Mouse (Mus musculus) heart, embryonic 12.5 days (tissue): ENCODE measurements at regions not wholly inside any gene's neighbourhood (a gene's known extent, or its start where the extent isn't known, plus 50 kb on each side); places are given as distances from the start of the nearest gene placed in this dataset.

ENCODE experiments used
- ATAC-seq: fragments of 200-750 bp; cut with Nextera tagmentation; 2 replicates; pipeline ENCODE4 v1.8.0; 2017; ENCODE audit warnings: moderate TSS enrichment, moderate library complexity; ENCODE audit not compliant: insufficient number of reproducible peaks, low FRiP score
- H3K27ac ChIP-seq: fragments of 300-500 bp; sonication (generic); 2 replicates; pipeline ENCODE4 v1.5.1; 2016; ENCODE audit warnings: mild to moderate bottlenecking, moderate library complexity; ENCODE audit not compliant: poor library complexity, severe bottlenecking
- H3K27me3 ChIP-seq: fragments of 300-500 bp; sonication (generic); replicated peaks from 2 replicates; pipeline ENCODE4 v1.6.1; 2016; ENCODE audit warnings: mild to moderate bottlenecking, moderate library complexity
- H3K36me3 ChIP-seq: fragments of 300-500 bp; sonication (generic); 2 replicates; pipeline ENCODE4 v1.6.1; 2016; ENCODE audit warnings: mild to moderate bottlenecking, moderate library complexity
- H3K4me1 ChIP-seq: fragments of 300-500 bp; sonication (generic); replicated peaks from 2 replicates; pipeline ENCODE4 v1.6.1; 2016; ENCODE audit warnings: mild to moderate bottlenecking
- H3K4me2 ChIP-seq: fragments of 300-500 bp; sonication (generic); 2 replicates; pipeline ENCODE4 v1.6.1; 2016; ENCODE audit warnings: mild to moderate bottlenecking, moderate library complexity
- H3K4me3 ChIP-seq: fragments of 300-500 bp; sonication (generic); 2 replicates; pipeline ENCODE4 v1.5.1; 2016; ENCODE audit warnings: mild to moderate bottlenecking
- H3K9ac ChIP-seq: fragments of 300-500 bp; sonication (generic); 2 replicates; pipeline ENCODE4 v1.6.1; 2016; ENCODE audit warnings: mild to moderate bottlenecking, moderate library complexity
- H3K9me3 ChIP-seq: fragments of 300-500 bp; sonication (generic); replicated peaks from 2 replicates; pipeline ENCODE4 v1.6.1; 2016; ENCODE audit warnings: mild to moderate bottlenecking, moderate library complexity
- WGBS: fragments of 180-500 bp; shearing (Covaris S2); methylation state at CpG from one replicate; pipeline ENCODE4 v1.1.7; 2016; 5-methylcytosine and 5-hydroxymethylcytosine counted together

GRCm38 (mm10) chr6:140200322-140200721 is 159.1 kb upstream of the Plcz1 start:
- Histone ChIP-seq H3K36me3 (no peaks in the 10 kb centered on the region), H3K9me3 (no peaks in the 10 kb centered on the region), H3K27me3 (no peaks in the 10 kb centered on the region), H3K9ac (no peak overlapping the region), H3K4me1 (0 out of 2 replicates have a peak, but pooled peaks cover 4% of the 10 kb centered on the region), H3K27ac (no peak overlapping the region), H3K4me3 (no peak overlapping the region), H3K4me2 (no peak overlapping the region)
- 47% methylated on average over 5 of the region's 5 CpGs for WGBS
- ATAC-seq = no peak

- ATAC-seq = no peak
- H3K9ac ChIP-seq = no peak overlapping the region
- no peaks in the 10 kb centered on the region for H3K36me3 ChIP-seq
- 74% methylated on average over 6 of the region's 6 CpGs for WGBS
- H3K4me1 ChIP-seq = 0 out of 2 replicates have a peak, but pooled peaks cover 4% of the 10 kb centered on the region
- no peak overlapping the region for H3K4me3 ChIP-seq
- no peak overlapping the region for H3K4me2 ChIP-seq
- no peaks in the 10 kb centered on the region for H3K9me3 ChIP-seq
- H3K27me3 ChIP-seq = no peaks in the 10 kb centered on the region
- no peak overlapping the region for H3K27ac ChIP-seq
Observed at GRCm38 (mm10) chr6:140198036-140198435, 156.8 kb upstream of the Plcz1 start.

- H3K27ac ChIP-seq = no peak overlapping the region
- 75% methylated on average over 8 of the region's 8 CpGs for WGBS
- ATAC-seq = no peak
- 0 out of 2 replicates have a peak, but pooled peaks cover 4% of the 10 kb centered on the region for H3K4me1 ChIP-seq
- H3K4me2 ChIP-seq = no peak overlapping the region
- H3K36me3 ChIP-seq = no peaks in the 10 kb centered on the region
- no peaks in the 10 kb centered on the region for H3K27me3 ChIP-seq
- no peaks in the 10 kb centered on the region for H3K9me3 ChIP-seq
- no peak overlapping the region for H3K4me3 ChIP-seq
- H3K9ac ChIP-seq = no peak overlapping the region
Observed at GRCm38 (mm10) chr6:140197113-140197675, 155.9 kb upstream of the Plcz1 start.

GRCm38 (mm10) chr6:140194276-140194675 is 153.0 kb upstream of the Plcz1 start:
- no peaks in the 10 kb centered on the region for H3K4me1 ChIP-seq
- H3K4me3 ChIP-seq = no peak overlapping the region
- no peak overlapping the region for H3K27ac ChIP-seq
- ATAC-seq = no peak
- no peaks in the 10 kb centered on the region for H3K27me3 ChIP-seq
- H3K9me3 ChIP-seq = no peaks in the 10 kb centered on the region
- WGBS = 83% methylated on average over 2 of the region's 2 CpGs
- H3K9ac ChIP-seq = no peak overlapping the region
- H3K4me2 ChIP-seq = no peak overlapping the region
- no peaks in the 10 kb centered on the region for H3K36me3 ChIP-seq

- Histone ChIP-seq H3K36me3 (no peaks in the 10 kb centered on the region), H3K27me3 (no peaks in the 10 kb centered on the region), H3K4me2 (peak overlapping the region; percentile 23; the same call in 1 of the 2 replicates), H3K9me3 (no peaks in the 10 kb centered on the region), H3K4me3 (no peak overlapping the region), H3K27ac (no peak overlapping the region), H3K4me1 (no peaks in the 10 kb centered on the region), H3K9ac (no peak overlapping the region)
- WGBS = 28% methylated on average over 9 of the region's 9 CpGs
- ATAC-seq = no peak
Observed at GRCm38 (mm10) chr6:140193084-140193939, 152.1 kb upstream of the Plcz1 start.

GRCm38 (mm10) chr6:140192526-140192925 is 151.3 kb upstream of the Plcz1 start:
- H3K27ac ChIP-seq = no peak overlapping the region
- H3K9me3 ChIP-seq = no peaks in the 10 kb centered on the region
- no peak overlapping the region for H3K9ac ChIP-seq
- no peaks in the 10 kb centered on the region for H3K36me3 ChIP-seq
- no peaks in the 10 kb centered on the region for H3K4me1 ChIP-seq
- H3K4me3 ChIP-seq = no peak overlapping the region
- H3K4me2 ChIP-seq = no peak overlapping the region
- 83% methylated on average over 17 of the region's 17 CpGs for WGBS
- H3K27me3 ChIP-seq = no peaks in the 10 kb centered on the region
- ATAC-seq = no peak

GRCm38 (mm10) chr6:140191341-140191740 is 150.1 kb upstream of the Plcz1 start:
- no peak overlapping the region for H3K4me2 ChIP-seq
- H3K4me3 ChIP-seq = no peak overlapping the region
- ATAC-seq = no peak
- H3K27me3 ChIP-seq = no peaks in the 10 kb centered on the region
- WGBS = 83% methylated on average over 4 of the region's 4 CpGs
- H3K9me3 ChIP-seq = no peaks in the 10 kb centered on the region
- no peaks in the 10 kb centered on the region for H3K36me3 ChIP-seq
- no peak overlapping the region for H3K9ac ChIP-seq
- no peak overlapping the region for H3K27ac ChIP-seq
- H3K4me1 ChIP-seq = no peaks in the 10 kb centered on the region

- ATAC-seq = no peak
- Histone ChIP-seq H3K27ac (no peak overlapping the region), H3K4me1 (no peaks in the 10 kb centered on the region), H3K4me2 (no peak overlapping the region), H3K27me3 (no peaks in the 10 kb centered on the region), H3K9me3 (no peaks in the 10 kb centered on the region), H3K4me3 (no peak overlapping the region), H3K36me3 (no peaks in the 10 kb centered on the region), H3K9ac (no peak overlapping the region)
- WGBS = 76% methylated on average over 9 of the region's 9 CpGs
Observed at GRCm38 (mm10) chr6:140189601-140190000, 148.3 kb upstream of the Plcz1 start.

GRCm38 (mm10) chr6:140187733-140188132 is 146.5 kb upstream of the Plcz1 start:
- Histone ChIP-seq H3K4me2 (no peak overlapping the region), H3K9ac (no peak overlapping the region), H3K4me3 (no peak overlapping the region), H3K36me3 (no peaks in the 10 kb centered on the region), H3K9me3 (no peaks in the 10 kb centered on the region), H3K27ac (no peak overlapping the region), H3K4me1 (no peaks in the 10 kb centered on the region), H3K27me3 (no peaks in the 10 kb centered on the region)
- ATAC-seq = no peak
- 88% methylated on average over 3 of the region's 3 CpGs for WGBS

GRCm38 (mm10) chr6:140187106-140187505 is 145.8 kb upstream of the Plcz1 start:
- no peaks in the 10 kb centered on the region for H3K27me3 ChIP-seq
- no peak for ATAC-seq
- no peak overlapping the region for H3K9ac ChIP-seq
- H3K4me3 ChIP-seq = no peak overlapping the region
- no peak overlapping the region for H3K27ac ChIP-seq
- no peaks in the 10 kb centered on the region for H3K4me1 ChIP-seq
- no peaks in the 10 kb centered on the region for H3K9me3 ChIP-seq
- no peak overlapping the region for H3K4me2 ChIP-seq
- no peaks in the 10 kb centered on the region for H3K36me3 ChIP-seq
- WGBS = 82% methylated on average over 6 of the region's 6 CpGs

GRCm38 (mm10) chr6:140179999-140180398 is 138.7 kb upstream of the Plcz1 start:
- Histone ChIP-seq H3K36me3 (no peaks in the 10 kb centered on the region), H3K27me3 (no peaks in the 10 kb centered on the region), H3K4me3 (no peak overlapping the region), H3K4me1 (no peaks in the 10 kb centered on the region), H3K9me3 (no peaks in the 10 kb centered on the region), H3K27ac (no peak overlapping the region), H3K9ac (no peak overlapping the region), H3K4me2 (no peak overlapping the region)
- ATAC-seq = no peak
- 65% methylated on average over 4 of the region's 4 CpGs for WGBS
